Mouse (Mus musculus) midbrain, embryonic 12.5 days (tissue): ENCODE measurements around the gene Pard6a. TPM values are rescaled to one million over a fixed set of nuclear protein-coding genes. Genes with fewer than 3 reads are reported as not detected.

Experiments
- ATAC-seq: fragments of 200-750 bp; cut with Nextera tagmentation; 2 replicates; pipeline ENCODE4 v1.8.0; 2017; ENCODE audit warnings: low read depth, moderate TSS enrichment, moderate library complexity; ENCODE audit not compliant: low FRiP score
- H3K27ac ChIP-seq: fragments of 300-500 bp; sonication (generic); replicated peaks from 2 replicates; pipeline ENCODE4 v1.5.1; 2016; ENCODE audit warnings: mild to moderate bottlenecking
- H3K27me3 ChIP-seq: fragments of 300-500 bp; sonication (generic); 2 replicates; pipeline ENCODE4 v1.6.1; 2016; ENCODE audit warnings: mild to moderate bottlenecking
- H3K36me3 ChIP-seq: fragments of 300-500 bp; sonication (generic); 2 replicates; pipeline ENCODE4 v1.6.1; 2016
- H3K4me1 ChIP-seq: fragments of 300-500 bp; sonication (generic); 2 replicates; pipeline ENCODE4 v1.6.1; 2016
- H3K4me2 ChIP-seq: fragments of 300-500 bp; sonication (generic); replicated peaks from 2 replicates; pipeline ENCODE4 v1.6.1; 2016; ENCODE audit warnings: mild to moderate bottlenecking, moderate library complexity
- H3K4me3 ChIP-seq: fragments of 300-500 bp; sonication (generic); 2 replicates; pipeline ENCODE4 v1.5.1; 2016; ENCODE audit warnings: mild to moderate bottlenecking
- H3K9ac ChIP-seq: fragments of 300-500 bp; sonication (generic); replicated peaks from 2 replicates; pipeline ENCODE4 v1.6.1; 2016; ENCODE audit warnings: mild to moderate bottlenecking, moderate library complexity
- H3K9me3 ChIP-seq: fragments of 300-500 bp; sonication (generic); 2 replicates; pipeline ENCODE4 v1.6.1; 2016; ENCODE audit warnings: mild to moderate bottlenecking
- WGBS: fragments of 180-500 bp; shearing (Covaris S2); methylation state at CpG from one replicate; pipeline ENCODE4 v1.1.7; 2016; 5-methylcytosine and 5-hydroxymethylcytosine counted together
- polyA plus RNA-seq: library from polyadenylated mRNA; unstranded; fragments of >200 nt; fragmentation: Nextera tagmentation; extraction: Ambion mirVana; gene quantifications from 2 replicates; pipeline ENCODE4 v1.2.1, GENCODE M21; 2016

Gene Pard6a
- 31.7 and 32.7 TPM in 2 replicates for polyA plus RNA-seq

GRCm38 (mm10) chr8:105700966-105701824 is at the start of gene Pard6a, which contains the start of gene Acd:
TSS of gene Pard6a (plus strand) at chr8:105701148.
TSS of gene Acd (minus strand) at chr8:105701102.
- Histone ChIP-seq H3K27me3 (no peaks in the 10 kb centered on the region), H3K27ac (peak within 1 kb of the TSS; percentile 91), H3K9ac (peak within 1 kb of the TSS; percentile 77), H3K4me2 (peak within 1 kb of the TSS; percentile 96), H3K9me3 (no peaks in the 10 kb centered on the region), H3K36me3 (peaks cover 47% of the 10 kb centered on the region), H3K4me1 (peaks cover 26% of the 10 kb centered on the region), H3K4me3 (peak within 1 kb of the TSS; percentile 72)
- peak; percentile 84 for ATAC-seq
- WGBS: under 1% methylated on average over 60 of the region's 60 CpGs

GRCm38 (mm10) chr8:105657641-105658040 is 43.3 kb upstream of the Pard6a start:
- no peak for ATAC-seq
- no peak overlapping the region for H3K4me2 ChIP-seq
- H3K4me3 ChIP-seq: no peak overlapping the region
- H3K36me3 ChIP-seq: peaks cover 20% of the 10 kb centered on the region
- no peaks in the 10 kb centered on the region for H3K9me3 ChIP-seq
- no peak overlapping the region for H3K9ac ChIP-seq
- peaks cover 5% of the 10 kb centered on the region; the same call in 1 of the 2 replicates for H3K4me1 ChIP-seq
- no peak overlapping the region for H3K27ac ChIP-seq
- H3K27me3 ChIP-seq: no peaks in the 10 kb centered on the region

- Histone ChIP-seq H3K4me1 (peaks cover 5% of the 10 kb centered on the region; the same call in 1 of the 2 replicates), H3K27me3 (no peaks in the 10 kb centered on the region), H3K36me3 (peaks cover 31% of the 10 kb centered on the region), H3K9ac (no peak overlapping the region), H3K27ac (no peak overlapping the region), H3K4me2 (no peak overlapping the region), H3K4me3 (no peak overlapping the region), H3K9me3 (no peaks in the 10 kb centered on the region)
- ATAC-seq: no peak
- 78% methylated on average over 3 of the region's 3 CpGs for WGBS
Measured at GRCm38 (mm10) chr8:105661167-105661566, 39.8 kb upstream of the Pard6a start.

GRCm38 (mm10) chr8:105677891-105678290 is 23.1 kb upstream of the Pard6a start:
- 90% methylated on average over 1 of the region's 1 CpGs for WGBS
- no peaks in the 10 kb centered on the region for H3K27me3 ChIP-seq
- H3K4me1 ChIP-seq: no peaks in the 10 kb centered on the region
- H3K9me3 ChIP-seq: no peaks in the 10 kb centered on the region
- no peak for ATAC-seq
- no peak overlapping the region for H3K4me3 ChIP-seq
- H3K27ac ChIP-seq: no peak overlapping the region
- peaks cover 95% of the 10 kb centered on the region for H3K36me3 ChIP-seq
- H3K9ac ChIP-seq: no peak overlapping the region
- no peak overlapping the region for H3K4me2 ChIP-seq

GRCm38 (mm10) chr8:105685325-105685724 is 15.6 kb upstream of the Pard6a start:
- Histone ChIP-seq H3K9ac (no peak overlapping the region), H3K9me3 (no peaks in the 10 kb centered on the region), H3K4me3 (no peak overlapping the region), H3K27me3 (no peaks in the 10 kb centered on the region), H3K36me3 (peaks cover 39% of the 10 kb centered on the region), H3K4me1 (peaks cover 6% of the 10 kb centered on the region), H3K27ac (no peak overlapping the region), H3K4me2 (no peak overlapping the region)
- WGBS: 83% methylated on average over 7 of the region's 7 CpGs
- ATAC-seq: no peak

- H3K9me3 ChIP-seq: no peaks in the 10 kb centered on the region
- WGBS: 15% methylated on average over 20 of the region's 26 CpGs
- H3K4me1 ChIP-seq: peaks cover 6% of the 10 kb centered on the region
- H3K4me2 ChIP-seq: peak within 1 kb of the TSS; percentile 29; the same call in 1 of the 2 replicates
- peak; percentile 30; the same call in 1 of the 2 replicates for ATAC-seq
- H3K27ac ChIP-seq: no peak within 1 kb of the TSS
- no peak within 1 kb of the TSS for H3K9ac ChIP-seq
- no peaks in the 10 kb centered on the region for H3K27me3 ChIP-seq
- no peak within 1 kb of the TSS for H3K4me3 ChIP-seq
- H3K36me3 ChIP-seq: peaks cover 34% of the 10 kb centered on the region
Measured at GRCm38 (mm10) chr8:105685796-105686308, 15.1 kb upstream of the Pard6a start, which contains the start of gene Carmil2. TSS of gene Carmil2 (plus strand) at chr8:105686274.

GRCm38 (mm10) chr8:105686551-105686950 is 14.4 kb upstream of the Pard6a start:
- H3K27ac ChIP-seq: no peak overlapping the region
- no peak for ATAC-seq
- H3K9me3 ChIP-seq: no peaks in the 10 kb centered on the region
- WGBS: 72% methylated on average over 6 of the region's 6 CpGs
- no peak overlapping the region for H3K4me3 ChIP-seq
- no peaks in the 10 kb centered on the region for H3K27me3 ChIP-seq
- H3K36me3 ChIP-seq: peaks cover 27% of the 10 kb centered on the region
- no peak overlapping the region for H3K9ac ChIP-seq
- H3K4me2 ChIP-seq: no peak overlapping the region
- H3K4me1 ChIP-seq: peaks cover 6% of the 10 kb centered on the region

GRCm38 (mm10) chr8:105687512-105687911 is 13.4 kb upstream of the Pard6a start:
- 60% methylated on average over 8 of the region's 8 CpGs for WGBS
- H3K9me3 ChIP-seq: no peaks in the 10 kb centered on the region

GRCm38 (mm10) chr8:105688242-105688752 is 12.7 kb upstream of the Pard6a start:
- Histone ChIP-seq H3K4me3 (no peak overlapping the region), H3K9me3 (peaks cover 5% of the 10 kb centered on the region; the same call in 1 of the 2 replicates), H3K4me1 (peaks cover 6% of the 10 kb centered on the region), H3K4me2 (no peak overlapping the region), H3K27me3 (no peaks in the 10 kb centered on the region), H3K27ac (no peak overlapping the region), H3K36me3 (peaks cover 14% of the 10 kb centered on the region), H3K9ac (no peak overlapping the region)
- 70% methylated on average over 14 of the region's 14 CpGs for WGBS
- no peak for ATAC-seq

More at GRCm38 (mm10) chr8:105687512-105687911, 13.4 kb upstream of the Pard6a start:
- Histone ChIP-seq H3K4me1 (peaks cover 6% of the 10 kb centered on the region), H3K27ac (no peak overlapping the region), H3K36me3 (peaks cover 18% of the 10 kb centered on the region), H3K4me2 (no peak overlapping the region), H3K4me3 (no peak overlapping the region), H3K27me3 (no peaks in the 10 kb centered on the region), H3K9ac (no peak overlapping the region)
- ATAC-seq: no peak

- no peak for ATAC-seq
- H3K4me2 ChIP-seq: no peak overlapping the region
- peaks cover 4% of the 10 kb centered on the region; the same call in 1 of the 2 replicates for H3K36me3 ChIP-seq
- H3K9me3 ChIP-seq: peaks cover 5% of the 10 kb centered on the region; the same call in 1 of the 2 replicates
- H3K27me3 ChIP-seq: no peaks in the 10 kb centered on the region
- H3K4me1 ChIP-seq: peaks cover 16% of the 10 kb centered on the region
- WGBS: 65% methylated on average over 35 of the region's 35 CpGs
- no peak overlapping the region for H3K4me3 ChIP-seq
- H3K9ac ChIP-seq: no peak overlapping the region
- H3K27ac ChIP-seq: no peak overlapping the region
Measured at GRCm38 (mm10) chr8:105689256-105689982, 11.5 kb upstream of the Pard6a start.

GRCm38 (mm10) chr8:105689983-105690360 is 11.0 kb upstream of the Pard6a start:
- peaks cover 5% of the 10 kb centered on the region; the same call in 1 of the 2 replicates for H3K9me3 ChIP-seq
- no peak overlapping the region for H3K4me2 ChIP-seq
- peaks cover 4% of the 10 kb centered on the region; the same call in 1 of the 2 replicates for H3K36me3 ChIP-seq
- ATAC-seq: no peak
- no peak overlapping the region for H3K9ac ChIP-seq
- 91% methylated on average over 9 of the region's 9 CpGs for WGBS
- no peaks in the 10 kb centered on the region for H3K27me3 ChIP-seq
- H3K27ac ChIP-seq: no peak overlapping the region
- H3K4me3 ChIP-seq: no peak overlapping the region
- H3K4me1 ChIP-seq: peaks cover 21% of the 10 kb centered on the region
